Comparison of ENCODE assay signal across 14 mouse cellular contexts in the genomic region with DNA sequence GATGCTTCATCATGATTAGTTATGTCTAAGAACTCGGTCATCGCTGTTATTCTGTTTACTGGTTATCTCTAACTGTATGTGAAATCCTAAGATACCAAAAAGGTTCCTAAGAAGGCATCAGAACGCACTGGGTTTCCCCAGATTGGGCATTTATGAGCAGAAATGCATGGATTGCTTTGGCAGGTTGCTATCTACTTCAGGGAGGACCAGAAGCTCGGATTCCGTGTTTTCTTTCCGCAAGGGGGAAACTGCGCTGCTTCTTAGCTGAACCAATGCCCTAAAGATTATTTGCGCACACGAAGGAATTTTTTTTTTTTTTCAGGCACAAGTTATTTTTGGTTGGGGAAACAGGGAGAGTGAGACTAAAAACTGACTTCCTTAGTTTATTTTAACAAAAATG. TPM values are rescaled to one million over a fixed set of nuclear protein-coding genes. Genes with fewer than 3 reads are reported as not detected.
DNase-seq lines count a peak whose midpoint lies in the region; ATAC-seq and TF ChIP-seq lines count a peak whose summit lies in the region.
"Had no signal": no experiment of that assay in that cellular context is flagged by ENCODE, and none has a peak within 500 bp of the region (broad histone marks: within the 10 kb centered on the region; RNA-seq: fewer than 3 reads in every experiment).

No protein-coding gene starts in this region.

- H3K9ac ChIP-seq in heart, adult 2 months (ENCODE audit: low read depth, low read length): peak overlapping the region; percentile 80
- H3K9ac ChIP-seq in heart, embryonic 11.5 days (ENCODE audit: low read depth, low read length): no peak overlapping the region
- no peak overlapping the region for H3K9ac ChIP-seq in kidney, postnatal 0 days (ENCODE audit: low read depth, low read length)
- no peak overlapping the region for H3K9ac ChIP-seq in embryonic facial prominence, embryonic 12.5 days
- peak overlapping the region; percentile 68 for H3K9ac ChIP-seq in limb, embryonic 14.5 days (ENCODE audit: low read depth, low read length, severe bottlenecking)

- intact Hi-C loops in heart, adult 2 months (cut with DNase I): loop anchor here (5.0 to 10.0 kb wide), 2 partner anchors 54 to 1074 kb away; no protein-coding TSS in a partner anchor

- ATAC-seq in heart, embryonic 11.5 days (replicated peaks; ENCODE audit: insufficient number of reproducible peaks, low FRiP score, low TSS enrichment): no peak
- ATAC-seq in kidney, postnatal 0 days (replicated peaks; ENCODE audit: low FRiP score, low read depth): no peak
- ATAC-seq in embryonic facial prominence, embryonic 12.5 days (ENCODE audit: insufficient number of reproducible peaks, insufficient read depth, low FRiP score, low TSS enrichment): no peak
- no peak for ATAC-seq in limb, embryonic 14.5 days (ENCODE audit: low FRiP score, low read depth)
- ATAC-seq in megakaryocyte-erythroid progenitor cell, adult 5-6 weeks (replicated peaks; ENCODE audit: low FRiP score, low TSS enrichment, poor library complexity, severe bottlenecking): no peak
- ATAC-seq: midbrain, embryonic 16.5 days had no signal

- no peaks in the 10 kb centered on the region for H3K79me2 ChIP-seq in heart, adult 2 months (replicated peaks; ENCODE audit: control insufficient read depth, insufficient read depth, low read length)

- peak overlapping the region; percentile 64 for H3K4me3 ChIP-seq in heart, adult 2 months
- H3K4me3 ChIP-seq in heart, embryonic 11.5 days (ENCODE audit: low read depth, low read length): no peak overlapping the region
- peak overlapping the region; percentile 4; the same call in 1 of the 2 replicates for H3K4me3 ChIP-seq in kidney, postnatal 0 days (replicated peaks; ENCODE audit: low read depth, low read length)
- H3K4me3 ChIP-seq in embryonic facial prominence, embryonic 12.5 days: peak overlapping the region; percentile 22
- peak overlapping the region; percentile 70 for H3K4me3 ChIP-seq in limb, embryonic 14.5 days (replicated peaks; ENCODE audit: low read length)

- no peak for TF ChIP-seq EP300 in heart, adult 2 months (IDR thresholded peaks at IDR 0.05; ENCODE audit: insufficient read depth, low read depth, low read length)

- H3K27me3 ChIP-seq in heart, adult 2 months (ENCODE audit: control insufficient read depth, insufficient read depth, low read length): no peaks in the 10 kb centered on the region
- H3K27me3 ChIP-seq in heart, embryonic 11.5 days (ENCODE audit: control insufficient read depth, insufficient read depth, low read length): peaks cover 34% of the 10 kb centered on the region
- peaks cover 5% of the 10 kb centered on the region; the same call in 1 of the 2 replicates for H3K27me3 ChIP-seq in kidney, postnatal 0 days (ENCODE audit: insufficient read depth, low read length)
- peaks cover 27% of the 10 kb centered on the region for H3K27me3 ChIP-seq in embryonic facial prominence, embryonic 12.5 days
- 0 out of 2 replicates have a peak, but pooled peaks cover 3% of the 10 kb centered on the region for H3K27me3 ChIP-seq in limb, embryonic 14.5 days (ENCODE audit: control insufficient read depth, insufficient read depth, low read length)

- no peak for DNase-seq in heart, adult 2 months
- no peak for DNase-seq in kidney, postnatal 0 days (ENCODE audit: low spot score)
- no peak for DNase-seq in kidney, adult 11 months
- DNase-seq in limb, embryonic 14.5 days (ENCODE audit: low spot score): peak; percentile 29
- DNase-seq in spleen, adult 18-20 months: no peak
- DNase-seq: adrenal gland, postnatal 14 days; kidney, adult 18-20 months had no signal

- peak overlapping the region; percentile 90 for H3K27ac ChIP-seq in heart, adult 2 months
- no peak overlapping the region for H3K27ac ChIP-seq in heart, embryonic 11.5 days (ENCODE audit: low read depth, low read length)
- no peak overlapping the region for H3K27ac ChIP-seq in kidney, postnatal 0 days
- H3K27ac ChIP-seq in embryonic facial prominence, embryonic 12.5 days: no peak overlapping the region
- peak overlapping the region; percentile 74 for H3K27ac ChIP-seq in limb, embryonic 14.5 days (replicated peaks; ENCODE audit: low read depth, low read length)

- 38% methylated on average over 9 of the region's 9 CpGs for WGBS in heart, adult 2 months
- WGBS in heart, embryonic 11.5 days (ENCODE audit: insufficient replicate concordance): 56% methylated on average over 9 of the region's 9 CpGs
- 31% methylated on average over 9 of the region's 9 CpGs for WGBS in kidney, postnatal 0 days
- WGBS in embryonic facial prominence, embryonic 12.5 days: 50% methylated on average over 9 of the region's 9 CpGs
- 22% methylated on average over 9 of the region's 9 CpGs for WGBS in limb, embryonic 14.5 days

- H3K4me2 ChIP-seq in heart, embryonic 11.5 days: no peak overlapping the region
- peak overlapping the region; percentile 33 for H3K4me2 ChIP-seq in kidney, postnatal 0 days (ENCODE audit: low read length)
- H3K4me2 ChIP-seq in embryonic facial prominence, embryonic 12.5 days (replicated peaks): peak overlapping the region; percentile 26; the same call in 1 of the 2 replicates
- peak overlapping the region; percentile 46 for H3K4me2 ChIP-seq in limb, embryonic 14.5 days (replicated peaks; ENCODE audit: low read depth, low read length, severe bottlenecking)

- H3K36me3 ChIP-seq in heart, adult 2 months (ENCODE audit: control insufficient read depth, insufficient read depth, low read length): no peaks in the 10 kb centered on the region; the same call in 1 of the 2 replicates
- H3K36me3 ChIP-seq in heart, embryonic 11.5 days (ENCODE audit: control insufficient read depth, insufficient read depth, low read length): no peaks in the 10 kb centered on the region
- no peaks in the 10 kb centered on the region for H3K36me3 ChIP-seq in kidney, postnatal 0 days (ENCODE audit: insufficient read depth, low read length)
- H3K36me3 ChIP-seq in embryonic facial prominence, embryonic 12.5 days: no peaks in the 10 kb centered on the region
- H3K36me3 ChIP-seq in limb, embryonic 14.5 days (ENCODE audit: control insufficient read depth, insufficient read depth, low read length): no peaks in the 10 kb centered on the region
- H3K36me3 ChIP-seq: G1E had no signal

- 0 out of 2 replicates have a peak, but pooled peaks have one; percentile 8 for TF ChIP-seq POLR2A in heart, adult 2 months (IDR thresholded peaks at IDR 0.05; ENCODE audit: insufficient read depth, low read depth, low read length)
- TF ChIP-seq POLR2A in limb, embryonic 14.5 days (IDR thresholded peaks at IDR 0.05; ENCODE audit: borderline replicate concordance, extremely low read depth, insufficient read depth, insufficient read length): no peak

- H3K9me3 ChIP-seq in heart, embryonic 11.5 days (replicated peaks; ENCODE audit: control insufficient read depth, low read length): no peaks in the 10 kb centered on the region
- no peaks in the 10 kb centered on the region for H3K9me3 ChIP-seq in kidney, postnatal 0 days (replicated peaks; ENCODE audit: low read length)
- H3K9me3 ChIP-seq in embryonic facial prominence, embryonic 12.5 days: no peaks in the 10 kb centered on the region
- H3K9me3 ChIP-seq in limb, embryonic 14.5 days (ENCODE audit: control insufficient read depth, low read length): no peaks in the 10 kb centered on the region

- H3K4me1 ChIP-seq in heart, adult 2 months (ENCODE audit: control insufficient read depth, insufficient read depth, low read length): no peaks in the 10 kb centered on the region
- peaks cover 3% of the 10 kb centered on the region; the same call in 1 of the 2 replicates for H3K4me1 ChIP-seq in heart, embryonic 11.5 days (ENCODE audit: control insufficient read depth, insufficient read depth, low read length)
- peaks cover 10% of the 10 kb centered on the region for H3K4me1 ChIP-seq in kidney, postnatal 0 days (replicated peaks; ENCODE audit: insufficient read depth, low read length)
- H3K4me1 ChIP-seq in embryonic facial prominence, embryonic 12.5 days: peaks cover 15% of the 10 kb centered on the region
- peaks cover 12% of the 10 kb centered on the region for H3K4me1 ChIP-seq in limb, embryonic 14.5 days (ENCODE audit: control insufficient read depth, insufficient read depth, low read length)

- peak; percentile 31 for TF ChIP-seq CTCF in heart, adult 2 months (IDR thresholded peaks at IDR 0.05)
- TF ChIP-seq CTCF in kidney, postnatal 0 days (IDR thresholded peaks at IDR 0.05; ENCODE audit: low read depth): no peak

RNA-seq across cellular contexts. Expression of gene Meox2, which starts 2.6 kb away (rescaled TPM):
- total RNA-seq in heart, adult 2 months (2021): 10 to 100 TPM in 1 of 2 experiments, 1 to 10 TPM in 1; 7.3 to 13.4 TPM
- 10.2 and 12.1 TPM in 2 replicates for polyA plus RNA-seq in heart, adult 2 months (2012; rRNA removed)
- 0.27 and 0.44 TPM in 2 replicates for polyA plus RNA-seq in heart, embryonic 11.5 days (2014; fragmentation: Nextera tagmentation; extraction: Ambion mirVana)
- 3.8 and 4.8 TPM in 2 replicates for polyA plus RNA-seq in kidney, postnatal 0 days (2015; fragmentation: Nextera tagmentation; extraction: Ambion mirVana)
- polyA plus RNA-seq in embryonic facial prominence, embryonic 12.5 days (2016; fragmentation: Nextera tagmentation; extraction: Ambion mirVana): 13.1 and 13.8 TPM in 2 replicates
- polyA plus RNA-seq in limb, embryonic 14.5 days (2012; rRNA removed): 88.2 and 105 TPM in 2 replicates
- 55.4 and 57.0 TPM in 2 replicates for polyA plus RNA-seq in limb, embryonic 14.5 days (2014; fragmentation: Nextera tagmentation; extraction: Ambion mirVana)
- total RNA-seq in megakaryocyte-erythroid progenitor cell, adult 5-6 weeks (2014; fragmentation: Nextera tagmentation): not detected in 2 replicates
- total RNA-seq in megakaryocyte-erythroid progenitor cell, adult 5-6 weeks (2017): not detected in 2 replicates
- total RNA-seq: hematopoietic stem cell, adult 5-6 weeks; neutrophil, adult 5-6 weeks had no signal
- polyA plus RNA-seq: G1E had no signal

Comparison
In these comparisons a context has a peak if more than half of its experiments do, and no peak if none do; other contexts are left out.
1. H3K27ac ChIP-seq: peak in heart, adult 2 months (single experiment) and limb, embryonic 14.5 days (single experiment); none in heart, embryonic 11.5 days (single experiment), kidney, postnatal 0 days (single experiment) and embryonic facial prominence, embryonic 12.5 days (single experiment).
2. H3K9ac ChIP-seq: peak in heart, adult 2 months (single experiment) and limb, embryonic 14.5 days (single experiment); none in heart, embryonic 11.5 days (single experiment), kidney, postnatal 0 days (single experiment) and embryonic facial prominence, embryonic 12.5 days (single experiment).